Mouse (Mus musculus) liver, adult 2 months (tissue): ENCODE data around the gene Sobp.

Source experiments
- CTCF ChIP-seq: fragments of 200-500 bp; IDR thresholded peaks from 2 replicates; pipeline ENCODE4 v1.5.1; 2011; ENCODE audit warnings: low read depth, low read length, control low read depth
- POLR2A ChIP-seq: fragments of 200-500 bp; IDR thresholded peaks from 2 replicates; pipeline ENCODE4 v1.6.1; 2011; ENCODE audit warnings: low read length, control low read depth; ENCODE audit not compliant: insufficient read depth; ENCODE audit errors: extremely low read depth

- TF ChIP-seq POLR2A: no peak
- no peak for TF ChIP-seq CTCF
These were observed 166.2 kb downstream of the Sobp start for GRCm38 (mm10) chr10:43008116-43008515.
